Mouse (Mus musculus): Measurements from ENCODE around the gene Cpeb3. TPM values are rescaled to one million over a fixed set of nuclear protein-coding genes. Genes with fewer than 3 reads are reported as not detected.
"Not testable (repeated sequence)": the region's sequence is repeated elsewhere in the genome, so short reads cannot be mapped to it uniquely, and the experiment has no call there.

The Cpeb3 gene
- polyA plus RNA-seq, 1 experiment, result 86.5 TPM

DNA sequence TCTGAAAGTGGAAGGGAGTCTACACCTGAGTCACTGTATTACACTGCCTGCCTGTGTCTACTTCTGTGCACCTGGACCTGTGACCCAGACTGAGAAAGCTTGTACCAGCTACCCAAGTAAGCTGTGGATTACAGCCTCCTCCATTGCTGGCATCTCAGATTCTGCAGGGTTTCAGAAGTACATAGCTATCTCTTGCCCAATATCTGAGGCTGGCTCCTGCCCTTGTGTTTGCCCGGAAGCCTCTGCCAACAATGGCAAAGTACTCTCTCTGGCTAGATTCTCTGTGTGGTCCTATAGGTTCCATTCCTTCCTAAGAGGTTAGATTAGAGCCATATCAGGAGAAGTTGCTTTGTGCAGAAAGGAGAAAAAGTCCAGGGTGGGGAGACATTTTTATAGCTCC lies 129.8 kb downstream of the Cpeb3 start:
- Histone ChIP-seq H3K27ac (ENCODE audit: control insufficient read depth, insufficient read depth, low read depth, low read length) (no peak overlapping the region), H3K4me1 (ENCODE audit: control insufficient read depth, insufficient read depth, low read length) (peaks cover 3% of the 10 kb centered on the region), H3K36me3 (ENCODE audit: control insufficient read depth, insufficient read depth, low read length) (no peaks in the 10 kb centered on the region), H3K27me3 (ENCODE audit: control insufficient read depth, insufficient read depth, low read length) (no peaks in the 10 kb centered on the region), H3K4me3 (ENCODE audit: control insufficient read depth, low read depth, low read length) (no peak overlapping the region)
- TF ChIP-seq POLR2A (IDR thresholded peaks at IDR 0.05; ENCODE audit: control insufficient read depth, low read depth, low read length), result no peak
- TF ChIP-seq CTCF (IDR thresholded peaks at IDR 0.05; ENCODE audit: control insufficient read depth, insufficient read depth, insufficient replicate concordance, low read depth, low read length), result no peak

DNA sequence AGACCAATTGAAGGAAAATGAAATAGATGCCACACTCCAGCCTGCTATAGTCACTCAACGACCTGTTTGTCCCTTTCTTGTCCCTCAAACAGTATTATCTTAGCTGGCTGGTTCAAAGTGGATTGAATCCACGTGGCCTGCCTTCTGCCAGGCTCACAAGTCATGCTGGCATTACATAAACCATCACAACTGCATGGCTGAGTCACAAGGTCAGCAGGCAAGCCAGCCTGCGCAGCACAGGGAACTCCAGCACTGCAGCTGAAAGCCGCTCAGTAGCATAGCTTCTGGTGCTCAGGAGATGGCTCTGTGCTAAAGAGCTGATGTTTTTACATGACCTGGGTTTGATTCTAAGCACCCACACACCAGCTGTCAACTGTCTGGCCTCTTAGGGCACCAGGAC lies 130.3 kb downstream of the Cpeb3 start:
- Histone ChIP-seq H3K36me3 (ENCODE audit: control insufficient read depth, insufficient read depth, low read length) (no peaks in the 10 kb centered on the region), H3K4me3 (ENCODE audit: control insufficient read depth, low read depth, low read length) (no peak overlapping the region), H3K27me3 (ENCODE audit: control insufficient read depth, insufficient read depth, low read length) (no peaks in the 10 kb centered on the region), H3K4me1 (ENCODE audit: control insufficient read depth, insufficient read depth, low read length) (peaks cover 3% of the 10 kb centered on the region), H3K27ac (ENCODE audit: control insufficient read depth, insufficient read depth, low read depth, low read length) (no peak overlapping the region)
- TF ChIP-seq CTCF (IDR thresholded peaks at IDR 0.05; ENCODE audit: control insufficient read depth, insufficient read depth, insufficient replicate concordance, low read depth, low read length) (no peak), POLR2A (IDR thresholded peaks at IDR 0.05; ENCODE audit: control insufficient read depth, low read depth, low read length) (no peak)

DNA sequence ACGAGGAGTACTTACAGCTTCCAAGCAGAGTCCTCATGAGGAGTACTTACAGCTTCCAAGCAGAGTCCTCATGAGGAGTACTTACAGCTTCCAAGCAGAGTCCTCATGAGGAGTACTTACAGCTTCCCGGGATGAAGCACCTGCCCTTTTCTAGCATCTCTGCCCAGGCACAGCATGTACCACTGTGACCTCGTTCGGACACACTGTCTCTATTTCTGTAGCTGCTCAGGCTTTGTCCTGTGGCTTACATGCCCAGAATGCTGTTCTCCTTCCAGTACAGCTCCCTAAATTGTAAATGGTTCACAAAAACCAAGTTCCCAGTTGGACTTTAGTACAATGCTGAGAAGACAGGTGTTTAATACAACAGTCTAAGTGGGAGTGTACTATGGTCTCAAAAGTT lies 131.1 kb downstream of the Cpeb3 start:
- H3K36me3 ChIP-seq (ENCODE audit: control insufficient read depth, insufficient read depth, low read length); H3K4me1 ChIP-seq (ENCODE audit: control insufficient read depth, insufficient read depth, low read length); H3K4me3 ChIP-seq (ENCODE audit: control insufficient read depth, low read depth, low read length); H3K27ac ChIP-seq (ENCODE audit: control insufficient read depth, insufficient read depth, low read depth, low read length); H3K27me3 ChIP-seq (ENCODE audit: control insufficient read depth, insufficient read depth, low read length): not testable (repeated sequence)

DNA sequence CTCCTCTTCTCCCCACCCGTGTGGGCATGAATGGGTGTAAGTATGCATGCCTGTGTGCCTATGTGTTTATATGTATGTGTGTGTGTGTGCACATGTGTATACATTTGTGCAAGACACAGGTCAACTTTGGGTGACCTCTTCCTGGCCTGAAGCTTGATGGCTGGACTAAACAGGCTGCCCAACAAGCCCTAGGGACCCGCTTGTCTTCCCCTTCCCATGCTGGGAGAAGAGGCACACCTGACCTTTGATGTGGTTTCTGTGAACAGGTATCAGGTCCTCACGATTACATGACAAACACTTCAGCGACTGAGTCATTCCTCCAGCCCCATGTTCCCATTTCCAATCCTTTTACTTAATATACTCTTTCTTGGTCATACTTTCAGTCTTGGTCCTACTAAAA lies 131.8 kb downstream of the Cpeb3 start:
- no peaks in the 10 kb centered on the region for H3K36me3 ChIP-seq (ENCODE audit: control insufficient read depth, insufficient read depth, low read length)
- H3K27ac ChIP-seq (ENCODE audit: control insufficient read depth, insufficient read depth, low read depth, low read length), result no peak overlapping the region
- H3K4me3 ChIP-seq (ENCODE audit: control insufficient read depth, low read depth, low read length), result no peak overlapping the region
- peaks cover 3% of the 10 kb centered on the region for H3K4me1 ChIP-seq (ENCODE audit: control insufficient read depth, insufficient read depth, low read length)
- no peaks in the 10 kb centered on the region for H3K27me3 ChIP-seq (ENCODE audit: control insufficient read depth, insufficient read depth, low read length)
- TF ChIP-seq POLR2A (IDR thresholded peaks at IDR 0.05; ENCODE audit: control insufficient read depth, low read depth, low read length) (no peak), CTCF (IDR thresholded peaks at IDR 0.05; ENCODE audit: control insufficient read depth, insufficient read depth, insufficient replicate concordance, low read depth, low read length) (no peak)

DNA sequence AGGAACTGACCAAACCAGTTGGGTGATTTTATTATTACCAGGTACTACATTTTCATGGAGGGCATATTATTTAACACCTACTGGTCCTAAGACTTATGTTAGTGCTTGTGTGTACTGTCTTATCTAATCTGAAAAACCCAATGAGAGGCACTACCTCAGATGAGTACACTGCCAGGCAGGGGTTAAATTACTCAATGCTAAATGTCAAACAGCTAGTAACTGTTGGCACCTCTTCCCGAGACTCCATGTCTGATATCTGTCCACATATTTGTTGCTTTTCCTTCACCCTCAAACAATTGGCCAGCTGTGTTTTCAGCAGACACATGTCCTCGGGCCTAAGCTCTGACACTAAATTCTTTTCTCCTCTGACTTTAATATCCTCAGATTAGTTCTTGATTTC lies 132.3 kb downstream of the Cpeb3 start:
- Histone ChIP-seq H3K27ac (ENCODE audit: control insufficient read depth, insufficient read depth, low read depth, low read length) (no peak overlapping the region), H3K4me1 (ENCODE audit: control insufficient read depth, insufficient read depth, low read length) (peaks cover 3% of the 10 kb centered on the region), H3K36me3 (ENCODE audit: control insufficient read depth, insufficient read depth, low read length) (no peaks in the 10 kb centered on the region), H3K4me3 (ENCODE audit: control insufficient read depth, low read depth, low read length) (no peak overlapping the region), H3K27me3 (ENCODE audit: control insufficient read depth, insufficient read depth, low read length) (no peaks in the 10 kb centered on the region)
- TF ChIP-seq POLR2A (IDR thresholded peaks at IDR 0.05; ENCODE audit: control insufficient read depth, low read depth, low read length), result no peak
- no peak for TF ChIP-seq CTCF (IDR thresholded peaks at IDR 0.05; ENCODE audit: control insufficient read depth, insufficient read depth, insufficient replicate concordance, low read depth, low read length)

DNA sequence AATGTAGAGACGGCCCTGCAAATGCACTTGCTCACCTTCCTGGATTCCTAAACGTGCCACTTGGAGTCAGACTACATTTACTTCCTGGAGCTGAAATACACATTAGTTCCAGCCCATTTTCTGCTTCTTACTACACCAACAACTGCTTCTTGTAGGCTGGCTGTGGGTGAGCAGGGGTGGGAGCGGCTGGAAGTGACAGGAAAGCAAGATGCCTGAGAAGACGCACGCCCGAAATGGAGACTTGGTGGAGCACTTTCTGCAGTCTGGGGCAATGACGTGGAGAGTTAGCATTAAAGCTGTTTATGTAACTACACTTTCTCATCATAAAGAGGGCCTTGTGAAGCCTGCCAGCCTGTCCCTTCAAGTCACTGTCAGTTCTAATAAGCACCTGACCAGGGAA lies 132.7 kb downstream of the Cpeb3 start:
- H3K4me1 ChIP-seq (ENCODE audit: control insufficient read depth, insufficient read depth, low read length), result peaks cover 3% of the 10 kb centered on the region
- H3K27ac ChIP-seq (ENCODE audit: control insufficient read depth, insufficient read depth, low read depth, low read length), result no peak overlapping the region
- no peak for TF ChIP-seq CTCF (IDR thresholded peaks at IDR 0.05; ENCODE audit: control insufficient read depth, insufficient read depth, insufficient replicate concordance, low read depth, low read length)
- no peak for TF ChIP-seq POLR2A (IDR thresholded peaks at IDR 0.05; ENCODE audit: control insufficient read depth, low read depth, low read length)
- no peak overlapping the region for H3K4me3 ChIP-seq (ENCODE audit: control insufficient read depth, low read depth, low read length)
- no peaks in the 10 kb centered on the region for H3K27me3 ChIP-seq (ENCODE audit: control insufficient read depth, insufficient read depth, low read length)
- no peaks in the 10 kb centered on the region for H3K36me3 ChIP-seq (ENCODE audit: control insufficient read depth, insufficient read depth, low read length)

DNA sequence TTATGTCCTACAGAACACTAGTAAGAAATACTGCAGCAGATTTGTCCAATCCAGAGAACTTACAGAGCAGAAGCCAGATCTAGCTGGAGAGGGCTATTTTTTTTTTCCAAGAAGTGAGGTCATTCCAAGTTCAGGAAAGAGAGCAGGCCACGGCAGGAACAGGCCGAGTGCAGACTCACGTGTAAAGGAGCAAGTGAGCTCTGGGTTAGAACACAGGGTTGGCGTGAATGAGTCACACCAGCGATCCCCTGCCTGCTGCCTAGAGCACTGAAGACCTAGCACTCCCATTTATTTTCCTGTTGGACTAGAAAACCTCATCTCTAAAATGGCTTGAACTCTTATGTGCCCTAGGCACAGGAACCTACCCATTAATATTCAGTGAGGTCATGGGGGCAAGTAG lies 133.7 kb downstream of the Cpeb3 start:
- Histone ChIP-seq H3K4me1 (ENCODE audit: control insufficient read depth, insufficient read depth, low read length) (peaks cover 3% of the 10 kb centered on the region), H3K4me3 (ENCODE audit: control insufficient read depth, low read depth, low read length) (no peak overlapping the region), H3K27ac (ENCODE audit: control insufficient read depth, insufficient read depth, low read depth, low read length) (no peak overlapping the region), H3K27me3 (ENCODE audit: control insufficient read depth, insufficient read depth, low read length) (no peaks in the 10 kb centered on the region), H3K36me3 (ENCODE audit: control insufficient read depth, insufficient read depth, low read length) (no peaks in the 10 kb centered on the region)
- no peak for TF ChIP-seq CTCF (IDR thresholded peaks at IDR 0.05; ENCODE audit: control insufficient read depth, insufficient read depth, insufficient replicate concordance, low read depth, low read length)
- TF ChIP-seq POLR2A (IDR thresholded peaks at IDR 0.05; ENCODE audit: control insufficient read depth, low read depth, low read length), result no peak

DNA sequence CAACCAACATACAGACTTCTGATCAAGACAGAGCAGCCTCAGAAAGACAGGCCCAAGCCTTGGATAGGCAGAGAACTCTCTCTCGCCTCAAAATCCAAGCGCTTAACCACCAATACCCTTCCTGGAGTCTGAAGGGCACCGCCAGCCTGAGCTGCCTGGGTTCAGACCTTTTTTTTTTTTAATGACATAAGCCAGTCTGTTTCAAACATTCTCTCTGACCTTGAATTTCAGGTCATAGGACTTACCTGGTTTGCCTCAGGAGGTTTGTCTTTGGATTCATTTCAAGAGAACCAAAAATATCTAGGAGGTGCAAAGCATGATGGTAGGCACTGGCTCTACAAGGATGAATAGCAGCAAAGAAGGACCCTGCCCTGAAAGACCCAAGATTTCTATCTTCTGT lies 134.1 kb downstream of the Cpeb3 start:
- no peak for TF ChIP-seq POLR2A (IDR thresholded peaks at IDR 0.05; ENCODE audit: control insufficient read depth, low read depth, low read length)
- no peak for TF ChIP-seq CTCF (IDR thresholded peaks at IDR 0.05; ENCODE audit: control insufficient read depth, insufficient read depth, insufficient replicate concordance, low read depth, low read length)
- H3K36me3 ChIP-seq (ENCODE audit: control insufficient read depth, insufficient read depth, low read length), result no peaks in the 10 kb centered on the region
- H3K27ac ChIP-seq (ENCODE audit: control insufficient read depth, insufficient read depth, low read depth, low read length), result no peak overlapping the region
- no peak overlapping the region for H3K4me3 ChIP-seq (ENCODE audit: control insufficient read depth, low read depth, low read length)
- H3K27me3 ChIP-seq (ENCODE audit: control insufficient read depth, insufficient read depth, low read length), result no peaks in the 10 kb centered on the region
- peaks cover 3% of the 10 kb centered on the region for H3K4me1 ChIP-seq (ENCODE audit: control insufficient read depth, insufficient read depth, low read length)
